Mouse (Mus musculus): Measurements from ENCODE around the gene Cul1. TPM values are rescaled to one million over a fixed set of nuclear protein-coding genes. Genes with fewer than 3 reads are reported as not detected.

Cul1 gene
- total RNA-seq, 2 experiments from 2014 or later = 95.0 to 160 TPM

Other genes starting within 250 kb of the Cul1 start
- gene Ezh2, start 141.9 kb downstream of the Cul1 start, total RNA-seq (2015) = 181 and 207 TPM in 2 replicates
- 125 and 151 TPM in 2 replicates for gene Ezh2, start 141.9 kb downstream of the Cul1 start, total RNA-seq (2017)

Measured in megakaryocyte, adult 5-6 weeks (primary cell).